ENCODE assay signal across 14 mouse cellular contexts in genomic region chr10:77090063-77090462, GRCm38 (mm10). TPM values are rescaled to one million over a fixed set of nuclear protein-coding genes. Genes with fewer than 3 reads are reported as not detected.
A peak's percentile ranks its signal among the peaks of the same experiment; 100 is the strongest.
DNase-seq lines count a peak whose midpoint lies in the region; ATAC-seq and TF ChIP-seq lines count a peak whose summit lies in the region.
"Had no signal": no experiment of that assay in that cellular context is flagged by ENCODE, and none has a peak within 500 bp of the region (broad histone marks: within the 10 kb centered on the region; RNA-seq: fewer than 3 reads in every experiment).

No protein-coding gene starts in this region.

- peaks cover 34% of the 10 kb centered on the region for H3K4me1 ChIP-seq in heart, embryonic 13.5 days
- H3K4me1 ChIP-seq in lung, embryonic 14.5 days (ENCODE audit: insufficient read depth) = no peaks in the 10 kb centered on the region
- H3K4me1 ChIP-seq in liver, embryonic 12.5 days = peaks cover 31% of the 10 kb centered on the region
- peaks cover 11% of the 10 kb centered on the region; the same call in 1 of the 2 replicates for H3K4me1 ChIP-seq in stomach, embryonic 15.5 days
- peaks cover 2% of the 10 kb centered on the region; the same call in 1 of the 2 replicates for H3K4me1 ChIP-seq in hindbrain, embryonic 12.5 days

- H3K36me3 ChIP-seq in heart, embryonic 13.5 days = peaks cover 66% of the 10 kb centered on the region
- peaks cover 32% of the 10 kb centered on the region; the same call in 1 of the 2 replicates for H3K36me3 ChIP-seq in lung, embryonic 14.5 days (ENCODE audit: insufficient read depth)
- peaks cover 47% of the 10 kb centered on the region for H3K36me3 ChIP-seq in liver, embryonic 12.5 days
- no peaks in the 10 kb centered on the region for H3K36me3 ChIP-seq in stomach, embryonic 15.5 days
- peaks cover 16% of the 10 kb centered on the region for H3K36me3 ChIP-seq in hindbrain, embryonic 12.5 days
- H3K36me3 ChIP-seq: hindbrain, embryonic 15.5 days had no signal

- H3K27ac ChIP-seq in heart, embryonic 13.5 days (replicated peaks) = peak overlapping the region; percentile 76
- H3K27ac ChIP-seq in lung, embryonic 14.5 days (ENCODE audit: low read depth) = no peak overlapping the region; the same call in 1 of the 2 replicates
- H3K27ac ChIP-seq in liver, embryonic 12.5 days = peak overlapping the region; percentile 67; the same call in 1 of the 2 replicates
- peak overlapping the region; percentile 63; the same call in 1 of the 2 replicates for H3K27ac ChIP-seq in stomach, embryonic 15.5 days
- no peak overlapping the region for H3K27ac ChIP-seq in hindbrain, embryonic 12.5 days
- H3K27ac ChIP-seq: heart, adult 2 months; hindbrain, embryonic 15.5 days had no signal

- H3K9me3 ChIP-seq in heart, embryonic 13.5 days = peaks cover 13% of the 10 kb centered on the region
- H3K9me3 ChIP-seq in lung, embryonic 14.5 days (ENCODE audit: low read depth, low read length) = peaks cover 7% of the 10 kb centered on the region; the same call in 1 of the 2 replicates
- no peaks in the 10 kb centered on the region; the same call in 1 of the 2 replicates for H3K9me3 ChIP-seq in liver, embryonic 12.5 days (replicated peaks)
- peaks cover 6% of the 10 kb centered on the region; the same call in 1 of the 2 replicates for H3K9me3 ChIP-seq in stomach, embryonic 15.5 days
- peaks cover 7% of the 10 kb centered on the region for H3K9me3 ChIP-seq in hindbrain, embryonic 12.5 days (replicated peaks)

- H3K4me2 ChIP-seq in heart, embryonic 13.5 days = peak overlapping the region; percentile 57
- H3K4me2 ChIP-seq in lung, embryonic 14.5 days = peak overlapping the region; percentile 40; the same call in 1 of the 2 replicates
- no peak overlapping the region for H3K4me2 ChIP-seq in liver, embryonic 12.5 days
- no peak overlapping the region for H3K4me2 ChIP-seq in stomach, embryonic 15.5 days
- no peak overlapping the region for H3K4me2 ChIP-seq in hindbrain, embryonic 12.5 days (replicated peaks)
- H3K4me2 ChIP-seq: hindbrain, embryonic 15.5 days had no signal

- ATAC-seq in heart, embryonic 13.5 days (ENCODE audit: extremely low read depth, insufficient number of reproducible peaks, low FRiP score, low TSS enrichment) = no peak
- ATAC-seq in lung, embryonic 14.5 days (ENCODE audit: insufficient read depth) = no peak
- ATAC-seq in liver, embryonic 12.5 days = 0 out of 2 replicates have a peak, but pooled peaks have one; percentile 18
- no peak; the same call in 1 of the 2 replicates for ATAC-seq in stomach, embryonic 15.5 days (ENCODE audit: insufficient read depth, low FRiP score, low read depth)
- no peak for ATAC-seq in hindbrain, embryonic 12.5 days (ENCODE audit: low FRiP score)

- 23% methylated on average over 5 of the region's 5 CpGs for WGBS in heart, embryonic 13.5 days
- 51% methylated on average over 5 of the region's 5 CpGs for WGBS in lung, embryonic 14.5 days
- 37% methylated on average over 5 of the region's 5 CpGs for WGBS in liver, embryonic 12.5 days (ENCODE audit: insufficient replicate concordance)
- WGBS in stomach, embryonic 15.5 days = 58% methylated on average over 5 of the region's 5 CpGs
- WGBS in hindbrain, embryonic 12.5 days = 79% methylated on average over 5 of the region's 5 CpGs

- DNase-seq in heart, postnatal 4 days = no peak
- no peak for DNase-seq in lung, embryonic 14.5 days
- no peak for DNase-seq in lung, postnatal 36 days
- DNase-seq in gastrocnemius, postnatal 36 days = no peak
- DNase-seq: B cell, adult 2 months; cerebellum, adult 18-20 months; cerebellum, postnatal 36 days had no signal

- no peak for TF ChIP-seq CTCF in lung, embryonic 14.5 days (IDR thresholded peaks at IDR 0.05; ENCODE audit: low read depth)

- H3K27me3 ChIP-seq in heart, embryonic 13.5 days (replicated peaks) = no peaks in the 10 kb centered on the region
- no peaks in the 10 kb centered on the region for H3K27me3 ChIP-seq in lung, embryonic 14.5 days (ENCODE audit: insufficient read depth, low read length)
- no peaks in the 10 kb centered on the region for H3K27me3 ChIP-seq in liver, embryonic 12.5 days (replicated peaks)
- H3K27me3 ChIP-seq in stomach, embryonic 15.5 days (replicated peaks) = no peaks in the 10 kb centered on the region
- H3K27me3 ChIP-seq in hindbrain, embryonic 12.5 days = no peaks in the 10 kb centered on the region
- H3K27me3 ChIP-seq: hindbrain, embryonic 15.5 days; kidney, embryonic 15.5 days had no signal

- H3K9ac ChIP-seq in heart, embryonic 13.5 days = 0 out of 2 replicates have a peak overlapping the region, but pooled peaks have one; percentile 29
- no peak overlapping the region for H3K9ac ChIP-seq in lung, embryonic 14.5 days
- 0 out of 2 replicates have a peak overlapping the region, but pooled peaks have one; percentile 1 for H3K9ac ChIP-seq in liver, embryonic 12.5 days
- no peak overlapping the region for H3K9ac ChIP-seq in stomach, embryonic 15.5 days
- no peak overlapping the region for H3K9ac ChIP-seq in hindbrain, embryonic 12.5 days
- H3K9ac ChIP-seq: hindbrain, embryonic 15.5 days had no signal

- intact Hi-C loops in gastrocnemius, postnatal 36 days (cut with DNase I) = no loop called here

- H3K4me3 ChIP-seq in heart, embryonic 13.5 days = no peak overlapping the region
- no peak overlapping the region for H3K4me3 ChIP-seq in lung, embryonic 14.5 days (ENCODE audit: low read depth, low read length)
- H3K4me3 ChIP-seq in liver, embryonic 12.5 days = no peak overlapping the region
- no peak overlapping the region for H3K4me3 ChIP-seq in stomach, embryonic 15.5 days (replicated peaks)
- no peak overlapping the region for H3K4me3 ChIP-seq in hindbrain, embryonic 12.5 days
- H3K4me3 ChIP-seq: heart, adult 2 months; hindbrain, embryonic 15.5 days; kidney, embryonic 15.5 days had no signal

RNA-seq across cellular contexts. Expression of gene Slc19a1, which starts 58.0 kb away (rescaled TPM):
- 13.3 and 14.9 TPM in 2 replicates for polyA plus RNA-seq in heart, embryonic 13.5 days (2015; fragmentation: Nextera tagmentation; extraction: Ambion mirVana)
- total RNA-seq in heart, postnatal 4 days (2021) = 10 to 100 TPM in 1 of 2 experiments, 1 to 10 TPM in 1; 5.5 to 11.8 TPM
- polyA plus RNA-seq in lung, embryonic 14.5 days (2014; fragmentation: Nextera tagmentation; extraction: Ambion mirVana) = 26.5 and 31.0 TPM in 2 replicates
- 41.8 and 44.9 TPM in 2 replicates for polyA plus RNA-seq in liver, embryonic 12.5 days (2016; fragmentation: Nextera tagmentation; extraction: Ambion mirVana)
- polyA plus RNA-seq in stomach, embryonic 15.5 days (2015; fragmentation: Nextera tagmentation; extraction: Ambion mirVana) = 33.9 and 34.3 TPM in 2 replicates
- total RNA-seq in gastrocnemius, postnatal 36 days (2021) = 1 to 10 TPM; 5.9 to 7.7 TPM
- polyA plus RNA-seq in hindbrain, embryonic 12.5 days (2016; fragmentation: Nextera tagmentation; extraction: Ambion mirVana) = 30.5 and 32.5 TPM in 2 replicates

Comparison
In these comparisons a context has a peak if more than half of its experiments do, and no peak if none do; other contexts are left out.
1. H3K27ac ChIP-seq: peak in heart, embryonic 13.5 days (single experiment), liver, embryonic 12.5 days (single experiment) and stomach, embryonic 15.5 days (single experiment); none in lung, embryonic 14.5 days (single experiment) and hindbrain, embryonic 12.5 days (single experiment).
2. H3K4me2 ChIP-seq: peak in heart, embryonic 13.5 days (single experiment) and lung, embryonic 14.5 days (single experiment); none in liver, embryonic 12.5 days (single experiment), stomach, embryonic 15.5 days (single experiment) and hindbrain, embryonic 12.5 days (single experiment).
3. H3K9ac ChIP-seq: peak in heart, embryonic 13.5 days (single experiment) and liver, embryonic 12.5 days (single experiment); none in lung, embryonic 14.5 days (single experiment), stomach, embryonic 15.5 days (single experiment) and hindbrain, embryonic 12.5 days (single experiment).